Mouse (Mus musculus): ENCODE data around the gene Vmn1r85. TPM values are rescaled to one million over a fixed set of nuclear protein-coding genes. Genes with fewer than 3 reads are reported as not detected.

Gene Vmn1r85
- polyA plus RNA-seq (2012; ENCODE audit: low replicate concordance) = not detected in 2 replicates

GRCm38 (mm10) chr7:13095073-13095472, at the start of gene Vmn1r85:
Gene Vmn1r85 (minus strand): TSS chr7:13095173.

GRCm38 (mm10) chr7:13140057-13140456, 45.1 kb upstream of the Vmn1r85 start, which contains the start of gene Vmn1r87:
Gene Vmn1r87 (minus strand): TSS chr7:13140157.

GRCm38 (mm10) chr7:13119817-13120216, 24.8 kb upstream of the Vmn1r85 start, which contains the start of gene Vmn1r86:
Gene Vmn1r86 (minus strand): TSS chr7:13119917.

GRCm38 (mm10) chr7:13054287-13055010, 40.5 kb downstream of the Vmn1r85 start, which contains the start of gene Mzf1:
Gene Mzf1 (minus strand): TSS chr7:13054764.

GRCm38 (mm10) chr7:13037901-13038555, 56.9 kb downstream of the Vmn1r85 start, which contains the start of gene Ube2m:
Gene Ube2m (minus strand): TSS chr7:13038275.

GRCm38 (mm10) chr7:13034148-13034977, 60.6 kb downstream of the Vmn1r85 start, which contains the start of gene Chmp2a:
Gene Chmp2a (minus strand): TSS chr7:13034807.

Other genes starting within 250 kb of the Vmn1r85 start
- gene Zfp128, start 214.0 kb downstream of the Vmn1r85 start, polyA plus RNA-seq (2012; ENCODE audit: low replicate concordance) = 0.53 and 0.71 TPM in 2 replicates
- gene Zscan22, start 197.4 kb downstream of the Vmn1r85 start, polyA plus RNA-seq (2012; ENCODE audit: low replicate concordance) = 2.2 and 4.2 TPM in 2 replicates
- gene Rps5, start 172.9 kb downstream of the Vmn1r85 start, polyA plus RNA-seq (2012; ENCODE audit: low replicate concordance) = 409 and 2,630 TPM in 2 replicates
- 0.27 and 0.29 TPM in 2 replicates for gene Rnf225, start 167.8 kb downstream of the Vmn1r85 start, polyA plus RNA-seq (2012; ENCODE audit: low replicate concordance)
- 5.9 and 17.5 TPM in 2 replicates for gene Zfp324, start 129.3 kb downstream of the Vmn1r85 start, polyA plus RNA-seq (2012; ENCODE audit: low replicate concordance)
- 4.8 and 5.9 TPM in 2 replicates for gene Zfp446, start 117.3 kb downstream of the Vmn1r85 start, polyA plus RNA-seq (2012; ENCODE audit: low replicate concordance)
- 0.16 TPM in 1 of 2 replicates, not detected in the other for gene Slc27a5, start 97.0 kb downstream of the Vmn1r85 start, polyA plus RNA-seq (2012; ENCODE audit: low replicate concordance)
- 66.9 and 109 TPM in 2 replicates for gene Trim28, start 96.1 kb downstream of the Vmn1r85 start, polyA plus RNA-seq (2012; ENCODE audit: low replicate concordance)
- 48.4 and 91.4 TPM in 2 replicates for gene Zbtb45, start 85.1 kb downstream of the Vmn1r85 start, polyA plus RNA-seq (2012; ENCODE audit: low replicate concordance)
- 60.7 and 267 TPM in 2 replicates for gene Chmp2a, start 60.4 kb downstream of the Vmn1r85 start, polyA plus RNA-seq (2012; ENCODE audit: low replicate concordance)
- gene Ube2m, start 56.9 kb downstream of the Vmn1r85 start, polyA plus RNA-seq (2012; ENCODE audit: low replicate concordance) = 85.1 and 106 TPM in 2 replicates
- gene Mzf1, start 40.4 kb downstream of the Vmn1r85 start, polyA plus RNA-seq (2012; ENCODE audit: low replicate concordance) = 0.93 and 2.4 TPM in 2 replicates
- not detected in 2 replicates for gene Vmn1r86, start 24.7 kb upstream of the Vmn1r85 start, polyA plus RNA-seq (2012; ENCODE audit: low replicate concordance)
- gene Vmn1r87, start 45.0 kb upstream of the Vmn1r85 start, polyA plus RNA-seq (2012; ENCODE audit: low replicate concordance) = not detected in 2 replicates
- not detected in 2 replicates for gene Vmn1r88, start 64.4 kb upstream of the Vmn1r85 start, polyA plus RNA-seq (2012; ENCODE audit: low replicate concordance)
- gene Vmn1r89, start 117.8 kb upstream of the Vmn1r85 start, polyA plus RNA-seq (2012; ENCODE audit: low replicate concordance) = not detected in 2 replicates
- gene Lig1, start 182.1 kb upstream of the Vmn1r85 start, polyA plus RNA-seq (2012; ENCODE audit: low replicate concordance) = 9.6 and 22.9 TPM in 2 replicates
- gene Zswim9, start 183.5 kb upstream of the Vmn1r85 start, polyA plus RNA-seq (2012; ENCODE audit: low replicate concordance) = 1.3 and 3.0 TPM in 2 replicates
- gene Pla2g4c, start 229.5 kb upstream of the Vmn1r85 start, polyA plus RNA-seq (2012; ENCODE audit: low replicate concordance) = 0.17 TPM in 1 of 2 replicates, not detected in the other